Mouse (Mus musculus) E14TG2a.4 (cell line): ENCODE measurements around the gene Doc2g.

Experiments used
- CTCF ChIP-seq: conservative IDR thresholded peaks from 2 replicates; pipeline ENCODE4 v1.5.1; 2014; ENCODE audit warnings: low read length
- NANOG ChIP-seq: IDR thresholded peaks from 2 replicates; pipeline ENCODE4 v1.6.1; 2014; ENCODE audit warnings: borderline replicate concordance, low read length, mixed read lengths
- POU5F1 ChIP-seq: IDR thresholded peaks from 2 replicates; pipeline ENCODE4 v1.6.1; 2014; ENCODE audit warnings: low read length, borderline replicate concordance

DNA sequence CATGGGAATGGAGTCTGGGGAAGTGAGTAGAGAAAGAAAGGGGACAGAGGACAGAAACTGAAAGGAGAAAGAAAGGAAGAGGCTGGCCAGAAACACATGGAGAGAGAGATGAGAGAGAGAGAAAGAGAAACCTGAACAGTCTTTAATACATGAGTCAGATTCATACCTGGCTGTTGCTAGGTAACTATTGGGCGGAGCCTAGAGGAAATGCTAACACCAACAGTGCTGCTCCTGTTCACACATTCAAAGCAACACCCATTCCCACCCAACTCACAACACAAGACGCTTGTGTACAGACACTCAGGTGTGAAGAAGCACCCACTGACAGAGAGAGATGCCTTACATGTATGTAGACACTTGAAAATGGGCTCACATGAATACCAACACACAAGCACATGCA is 27.2 kb upstream of the Doc2g start:
- TF ChIP-seq CTCF (no peak), NANOG (no peak), POU5F1 (no peak)
